Mouse (Mus musculus) adrenal gland, adult 8-10 months (tissue): ENCODE data around the gene Fem1a. TPM values are rescaled to one million over a fixed set of nuclear protein-coding genes. Genes with fewer than 3 reads are reported as not detected.

Experiments
- DNase-seq: peaks from one replicate; pipeline ENCODE4 v3.0.0; 2022
- total RNA-seq, 4 experiments: library from RNA; stranded (reverse); gene quantifications; 2 replicates each; pipeline ENCODE4 v1.2.4; 2022

Fem1a gene
- total RNA-seq, 4 experiments from 2014 or later: 30.4 to 32.5 (median 31.2) TPM

DNA sequence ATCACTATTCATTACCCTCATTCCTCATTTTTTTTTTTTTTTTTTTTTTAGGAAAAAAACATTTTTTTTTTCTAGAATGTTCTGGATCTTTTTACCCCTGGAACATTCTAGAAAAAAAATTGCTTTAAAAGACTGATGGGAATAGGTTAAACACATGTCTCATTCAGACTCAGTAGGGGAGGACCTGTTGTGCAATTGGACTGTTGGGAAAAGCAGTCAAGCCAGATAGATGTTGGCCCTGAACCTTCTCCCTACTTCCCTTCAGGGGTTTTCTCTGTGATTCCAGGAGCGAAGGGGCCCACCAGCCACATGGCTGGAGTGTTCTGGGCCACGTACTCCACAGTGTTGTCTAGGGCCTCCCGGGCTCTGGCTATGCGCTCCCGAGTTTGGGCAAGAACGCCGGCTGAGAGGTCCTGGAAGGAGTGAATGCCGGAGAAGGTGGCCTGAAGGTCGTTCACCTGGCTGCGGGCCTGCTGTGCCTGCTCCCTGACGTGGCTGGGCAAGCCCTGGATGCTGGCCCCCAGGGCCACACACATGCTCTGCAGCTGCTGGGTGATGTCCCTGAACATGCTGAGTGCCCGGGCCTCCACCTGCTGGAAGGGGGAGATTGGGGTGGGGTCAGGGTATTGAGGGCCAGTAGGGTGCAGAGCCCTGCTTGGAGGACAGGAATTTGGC lies 23.0 kb downstream of the Fem1a start:
- no peak for DNase-seq

DNA sequence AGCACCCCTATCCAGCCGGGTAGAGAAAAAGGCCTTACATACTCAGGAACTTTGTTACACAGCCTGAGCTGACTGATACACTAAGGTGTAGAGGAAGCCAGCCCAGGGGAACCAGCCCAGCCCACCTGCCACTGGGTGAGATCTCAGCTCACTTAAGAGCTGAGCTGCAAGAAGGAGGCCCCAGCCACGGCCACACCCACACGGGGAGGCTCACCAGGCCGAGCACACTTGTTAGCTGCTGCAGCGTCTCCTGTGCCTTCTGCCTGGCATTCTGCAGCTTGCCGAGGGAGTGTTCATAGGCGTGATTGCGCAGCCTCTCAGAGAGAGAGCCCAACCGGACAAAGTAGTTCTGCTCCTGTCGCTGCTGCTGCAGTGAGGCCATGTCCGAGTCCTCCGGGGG lies 24.6 kb downstream of the Fem1a start:
- DNase-seq: no peak

- DNase-seq: no peak
These were observed 26.2 kb downstream of the Fem1a start for GRCm38 (mm10) chr17:56282802-56283201.

- DNase-seq: no peak
These were observed 26.7 kb downstream of the Fem1a start for GRCm38 (mm10) chr17:56283316-56283715.

GRCm38 (mm10) chr17:56285995-56286394 lies 29.4 kb downstream of the Fem1a start:
- no peak for DNase-seq

- DNase-seq: peak; percentile 73
These were observed 31.2 kb downstream of the Fem1a start for GRCm38 (mm10) chr17:56287830-56288229.

GRCm38 (mm10) chr17:56288866-56289265 lies 32.3 kb downstream of the Fem1a start:
- DNase-seq: no peak

GRCm38 (mm10) chr17:56289371-56290331 lies 33.0 kb downstream of the Fem1a start:
- DNase-seq: peak; percentile 63

- peak; percentile 96 for DNase-seq
These were observed 34.0 kb downstream of the Fem1a start for GRCm38 (mm10) chr17:56290388-56291170.

DNA sequence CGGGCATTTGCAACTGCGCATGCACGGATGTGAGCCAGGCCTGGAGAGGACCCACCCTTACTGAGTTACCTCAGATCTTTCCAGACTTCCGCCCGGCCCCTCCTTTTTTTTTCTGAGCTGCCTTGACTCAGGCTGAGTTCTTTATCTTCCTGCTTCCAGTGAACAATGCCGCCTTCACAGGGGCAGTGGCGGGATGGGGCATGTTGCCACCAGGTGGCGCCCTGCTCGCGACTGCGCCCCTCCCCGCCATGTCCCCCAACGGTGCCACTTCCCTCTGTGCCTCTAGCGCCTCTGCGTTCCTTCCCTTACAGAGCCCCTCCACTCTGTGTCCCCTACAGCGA lies 34.5 kb downstream of the Fem1a start:
- DNase-seq: peak; percentile 94

GRCm38 (mm10) chr17:56291826-56292475 lies 35.3 kb downstream of the Fem1a start:
- no peak for DNase-seq

DNA sequence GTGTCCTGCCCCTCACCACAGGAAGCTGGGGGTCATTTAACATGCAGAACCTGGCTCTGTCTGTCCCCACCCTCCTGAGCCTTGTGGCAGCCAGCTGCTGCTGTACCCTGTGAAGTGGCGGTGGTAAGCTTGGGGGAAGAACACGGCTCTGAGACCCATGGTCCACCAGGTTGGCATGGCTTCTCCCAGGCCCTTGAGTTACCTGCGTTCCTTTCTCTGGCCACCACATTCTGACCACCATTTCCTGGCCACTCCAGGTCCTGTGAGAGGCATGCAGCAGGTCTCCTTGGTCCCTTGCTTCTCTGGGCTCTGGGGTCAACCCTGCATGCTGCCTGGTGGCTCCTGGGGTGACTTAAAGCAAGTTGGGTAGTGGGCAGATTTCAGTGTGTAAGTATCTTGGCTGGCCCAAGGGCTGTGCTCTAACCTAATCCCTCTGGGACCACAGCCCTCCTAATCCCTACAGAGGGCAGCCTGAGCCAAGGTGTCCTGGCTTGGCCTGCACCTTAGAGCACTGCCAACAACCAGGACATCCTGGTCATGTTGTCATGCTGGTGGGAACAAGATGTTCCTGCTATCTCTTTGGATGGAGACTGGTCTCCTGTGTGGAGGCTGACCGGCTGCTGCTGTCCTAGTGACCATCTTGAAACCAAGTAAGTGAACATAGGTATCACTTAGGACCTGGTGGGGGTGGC lies 36.1 kb downstream of the Fem1a start, which contains the start of gene Plin3:
Plin3 (minus strand) TSS at position 343 of the 692 bp plus-strand sequence.
- DNase-seq: no peak

DNA sequence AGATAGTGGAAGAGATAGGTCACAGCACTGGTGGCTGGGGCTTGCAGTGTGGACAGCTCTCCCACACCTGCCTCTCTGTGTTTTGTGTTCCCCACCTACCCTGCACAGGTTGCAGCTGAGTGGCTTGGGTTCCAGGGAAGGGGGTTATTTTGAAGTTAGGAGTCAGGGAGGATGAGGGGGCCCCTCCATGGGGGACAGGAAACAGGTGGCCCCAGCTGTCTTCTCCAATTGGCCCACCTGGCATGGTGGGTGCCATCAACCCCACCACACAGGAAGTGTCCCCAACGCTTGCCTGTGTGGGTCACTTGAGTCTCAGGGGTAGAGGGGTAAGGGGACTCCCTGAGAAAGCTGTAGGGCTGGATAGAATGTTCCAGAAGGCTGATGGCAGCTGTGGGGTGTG lies 36.7 kb downstream of the Fem1a start:
- no peak for DNase-seq

- no peak for DNase-seq
These were observed 37.6 kb downstream of the Fem1a start for GRCm38 (mm10) chr17:56294241-56294640.

GRCm38 (mm10) chr17:56296201-56296600 lies 39.6 kb downstream of the Fem1a start:
- DNase-seq: no peak

DNA sequence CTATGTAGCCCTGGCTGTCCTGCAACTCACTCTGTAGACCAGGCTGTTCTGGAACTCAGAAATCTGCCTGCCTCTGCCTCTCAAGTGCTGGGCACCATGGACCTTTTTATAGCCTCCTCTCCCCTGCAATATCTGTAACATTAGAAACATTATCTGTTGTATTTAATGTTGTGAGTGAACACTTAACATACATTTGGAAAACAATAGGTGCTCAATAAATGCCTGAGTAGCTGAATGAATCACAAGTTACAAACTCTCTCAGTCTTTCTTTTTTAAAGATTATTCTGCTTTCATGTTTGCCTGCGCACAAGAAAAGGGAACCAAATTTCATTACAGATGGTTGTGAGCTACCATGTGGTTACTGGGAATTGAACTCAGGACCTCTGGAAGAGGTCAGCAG lies 41.6 kb downstream of the Fem1a start:
- no peak for DNase-seq

DNA sequence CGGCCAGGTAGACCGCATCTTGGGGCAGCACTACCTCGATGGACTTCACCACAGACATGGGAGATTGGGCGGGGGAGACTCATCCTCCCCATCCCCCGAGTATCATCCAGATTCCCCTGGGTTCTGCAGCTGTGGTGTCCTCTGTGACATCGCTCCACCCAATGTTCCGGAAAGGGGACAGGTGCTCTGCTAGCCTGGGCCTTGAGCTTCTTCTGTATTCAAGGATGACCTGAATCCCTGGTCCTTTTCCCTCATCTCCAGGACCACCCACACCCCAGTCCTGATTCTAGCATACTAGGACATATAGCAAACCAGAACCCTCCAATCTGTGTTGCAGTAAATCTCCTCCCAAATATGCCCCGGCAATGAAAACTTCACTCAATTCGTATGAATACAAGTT lies 43.6 kb downstream of the Fem1a start, which contains the start of gene Arrdc5:
Arrdc5 (minus strand) TSS at position 101 of the 400 bp plus-strand sequence.
- DNase-seq: no peak

- DNase-seq: no peak
These were observed 45.9 kb downstream of the Fem1a start for GRCm38 (mm10) chr17:56302363-56302996.

DNA sequence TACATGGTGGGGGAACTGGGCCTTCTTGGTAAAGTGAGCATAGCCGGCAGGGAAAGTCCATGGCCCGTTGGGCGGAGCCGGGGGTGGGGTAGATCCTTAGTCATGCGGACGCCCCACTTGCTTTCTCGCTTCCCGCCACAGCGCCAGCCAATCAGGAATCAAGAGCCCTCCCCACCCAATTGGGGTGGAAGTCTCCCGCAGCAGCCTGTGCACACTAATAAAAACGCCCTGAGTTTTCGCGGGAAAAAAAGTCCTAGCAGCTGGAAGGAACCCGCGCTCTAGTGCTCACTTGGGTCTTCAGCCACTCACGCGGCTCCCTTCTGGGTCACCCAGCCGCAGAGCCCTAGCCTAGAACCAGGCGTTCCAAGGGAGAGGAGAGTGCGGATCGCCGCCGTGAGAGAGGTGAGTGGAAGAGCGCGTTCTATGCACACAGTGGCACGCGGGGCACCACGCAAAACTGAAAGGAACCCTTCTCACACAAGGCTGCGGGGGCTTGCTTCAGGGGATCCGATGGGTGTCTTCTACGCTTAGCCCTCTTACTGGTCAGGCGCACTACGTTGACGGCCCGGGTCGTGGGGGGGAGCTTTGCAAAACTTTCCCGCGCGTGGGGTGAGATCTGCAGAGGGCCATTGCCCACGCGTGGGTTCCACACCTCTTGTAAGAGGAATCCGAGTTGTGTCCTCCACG lies 46.7 kb downstream of the Fem1a start, which contains the start of gene Uhrf1:
Uhrf1 (plus strand) TSS at position 162 of the 687 bp plus-strand sequence.
- DNase-seq: peak; percentile 71
